Mouse (Mus musculus) bone marrow macrophage, adult 2 months (primary cell): ENCODE data around the gene Mcm3.

Experiments used
- CTCF ChIP-seq: IDR thresholded peaks from 2 replicates; pipeline ENCODE4 v1.5.1; 2012; ENCODE audit warnings: low read depth, mild to moderate bottlenecking, low read length, moderate library complexity
- POLR2A ChIP-seq: IDR thresholded peaks from 2 replicates; pipeline ENCODE4 v1.6.1; 2012; ENCODE audit warnings: mild to moderate bottlenecking, low read depth, low read length, borderline replicate concordance

DNA sequence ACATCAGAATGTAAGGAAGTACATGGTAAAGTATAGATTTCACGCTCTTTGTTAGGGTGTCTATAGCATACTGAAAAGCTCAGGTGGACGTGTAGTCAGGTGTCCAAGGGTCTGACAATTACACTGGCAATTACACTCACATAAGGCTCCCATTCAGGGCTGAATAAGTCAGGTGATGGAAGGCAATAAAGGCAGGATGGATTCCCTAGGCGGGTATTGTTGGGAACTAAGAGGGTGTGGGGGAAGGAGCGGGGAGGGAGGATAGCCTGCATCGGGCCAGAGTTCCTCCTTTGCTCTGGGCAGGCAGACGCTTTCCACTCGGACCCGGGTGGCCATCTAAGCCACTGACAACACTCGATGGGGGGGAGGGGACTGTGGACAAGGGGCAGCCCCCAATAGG lies 47.9 kb upstream of the Mcm3 start:
- TF ChIP-seq CTCF, result no peak
- TF ChIP-seq POLR2A, result no peak
